Mouse (Mus musculus) heart, embryonic 11.5 days (tissue): ENCODE measurements around the gene Coro1a. TPM values are rescaled to one million over a fixed set of nuclear protein-coding genes. Genes with fewer than 3 reads are reported as not detected.
"Not testable (repeated sequence)": the region's sequence is repeated elsewhere in the genome, so short reads cannot be mapped to it uniquely, and the experiment has no call there.

ENCODE experiments used
- ATAC-seq: fragments of 200-750 bp; cut with Nextera tagmentation; replicated peaks from 2 replicates; pipeline ENCODE4 v1.8.0; 2017; ENCODE audit warnings: moderate library complexity; ENCODE audit not compliant: insufficient number of reproducible peaks, low FRiP score, low TSS enrichment
- H3K27ac ChIP-seq: fragments of 300-500 bp; sonication (generic); 2 replicates; pipeline ENCODE4 v1.5.1; 2014; ENCODE audit warnings: mild to moderate bottlenecking, low read depth, low read length
- H3K27me3 ChIP-seq: fragments of 300-500 bp; sonication (generic); 2 replicates; pipeline ENCODE4 v1.6.1; 2014; ENCODE audit warnings: mild to moderate bottlenecking, low read length, mixed read lengths; ENCODE audit not compliant: control insufficient read depth, insufficient read depth
- H3K36me3 ChIP-seq: fragments of 300-500 bp; sonication (generic); 2 replicates; pipeline ENCODE4 v1.6.1; 2014; ENCODE audit warnings: mild to moderate bottlenecking, low read length, moderate library complexity, mixed read lengths; ENCODE audit not compliant: control insufficient read depth, insufficient read depth
- H3K4me1 ChIP-seq: fragments of 300-500 bp; sonication (generic); 2 replicates; pipeline ENCODE4 v1.6.1; 2014; ENCODE audit warnings: low read length; ENCODE audit not compliant: control insufficient read depth, insufficient read depth
- H3K4me2 ChIP-seq: fragments of 300-500 bp; sonication (generic); 2 replicates; pipeline ENCODE4 v1.6.1; 2014; ENCODE audit warnings: mild to moderate bottlenecking, moderate library complexity
- H3K4me3 ChIP-seq: fragments of 300-500 bp; sonication (generic); 2 replicates; pipeline ENCODE4 v1.5.1; 2014; ENCODE audit warnings: low read depth, low read length
- H3K9ac ChIP-seq: fragments of 300-500 bp; sonication (generic); 2 replicates; pipeline ENCODE4 v1.6.1; 2014; ENCODE audit warnings: mild to moderate bottlenecking, low read depth, low read length, moderate library complexity
- H3K9me3 ChIP-seq: fragments of 300-500 bp; sonication (generic); replicated peaks from 2 replicates; pipeline ENCODE4 v1.6.1; 2016; ENCODE audit warnings: low read length; ENCODE audit not compliant: control insufficient read depth
- WGBS: fragments of 180-500 bp; shearing (Covaris S2); extraction: QIAGEN DNeasy Blood & Tissue Kit; methylation state at CpG from one replicate; pipeline ENCODE4 v1.1.7; 2014; ENCODE audit not compliant: insufficient replicate concordance; 5-methylcytosine and 5-hydroxymethylcytosine counted together
- polyA plus RNA-seq: library from polyadenylated mRNA; unstranded; fragments of >200 nt; fragmentation: Nextera tagmentation; extraction: Ambion mirVana; gene quantifications from 2 replicates; pipeline ENCODE4 v1.2.1, GENCODE M21; 2014

Coro1a gene
- polyA plus RNA-seq, 1 experiment from 2014 or later: 13.8 TPM

DNA sequence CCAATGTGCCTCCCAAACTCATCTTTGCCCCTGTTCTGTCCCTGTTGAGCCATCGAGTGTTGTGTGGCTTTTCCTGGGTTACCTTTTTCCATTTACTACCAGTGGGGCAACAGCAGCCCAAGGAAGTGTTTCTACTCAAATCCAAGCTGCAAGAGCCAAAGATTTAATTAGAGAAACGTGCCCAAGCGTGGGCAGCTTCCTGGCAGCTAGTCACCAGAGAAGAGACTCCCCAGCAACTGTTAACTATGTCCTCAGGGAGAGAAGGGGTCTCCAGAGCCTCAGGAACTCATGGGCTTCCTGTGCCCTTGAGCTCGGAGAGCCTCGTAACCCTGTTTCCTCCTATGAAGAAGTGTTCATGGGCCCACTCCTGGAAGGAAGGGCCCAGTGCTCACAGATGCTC, 33.4 kb upstream of the Coro1a start:
- Histone ChIP-seq H3K9me3 (no peaks in the 10 kb centered on the region), H3K4me2 (no peak overlapping the region), H3K9ac (no peak overlapping the region), H3K27ac (no peak overlapping the region), H3K4me3 (no peak overlapping the region), H3K4me1 (no peaks in the 10 kb centered on the region), H3K36me3 (no peaks in the 10 kb centered on the region), H3K27me3 (no peaks in the 10 kb centered on the region)
- ATAC-seq: no peak
- 77% methylated on average over 5 of the region's 5 CpGs for WGBS

DNA sequence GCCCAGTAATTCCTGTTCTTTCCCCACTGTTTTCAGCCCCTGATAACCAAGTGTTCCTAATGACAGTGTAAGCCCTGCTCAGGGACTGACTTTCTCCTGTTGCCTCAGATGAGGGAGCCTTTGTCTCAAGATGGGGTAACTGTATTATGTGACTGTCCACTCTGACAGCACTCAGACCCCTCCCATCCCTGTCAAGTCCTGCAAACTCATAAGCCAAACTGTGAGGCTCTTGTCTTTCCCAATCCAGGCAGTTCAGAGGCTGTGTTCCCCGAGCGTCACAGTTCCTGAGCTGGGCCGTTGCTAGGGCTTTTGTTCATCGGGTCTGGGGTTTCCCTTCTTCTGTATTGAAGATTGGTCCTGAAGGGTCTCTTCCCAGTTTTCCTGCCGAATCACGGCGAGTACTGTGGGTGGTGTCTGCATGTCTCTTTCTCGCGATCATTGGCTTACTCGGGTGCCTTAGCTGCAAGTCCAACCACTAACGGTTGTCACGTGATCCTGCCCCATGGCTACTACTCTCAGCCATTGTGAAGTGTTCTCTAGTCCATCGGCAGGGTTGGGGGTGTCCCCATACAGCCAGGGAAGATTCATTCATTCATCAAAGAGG, 32.6 kb upstream of the Coro1a start:
- Histone ChIP-seq H3K9me3 (no peaks in the 10 kb centered on the region), H3K36me3 (no peaks in the 10 kb centered on the region), H3K4me3 (no peak overlapping the region), H3K27me3 (no peaks in the 10 kb centered on the region), H3K27ac (no peak overlapping the region), H3K4me2 (no peak overlapping the region), H3K9ac (no peak overlapping the region), H3K4me1 (no peaks in the 10 kb centered on the region)
- no peak for ATAC-seq
- 79% methylated on average over 13 of the region's 13 CpGs for WGBS

DNA sequence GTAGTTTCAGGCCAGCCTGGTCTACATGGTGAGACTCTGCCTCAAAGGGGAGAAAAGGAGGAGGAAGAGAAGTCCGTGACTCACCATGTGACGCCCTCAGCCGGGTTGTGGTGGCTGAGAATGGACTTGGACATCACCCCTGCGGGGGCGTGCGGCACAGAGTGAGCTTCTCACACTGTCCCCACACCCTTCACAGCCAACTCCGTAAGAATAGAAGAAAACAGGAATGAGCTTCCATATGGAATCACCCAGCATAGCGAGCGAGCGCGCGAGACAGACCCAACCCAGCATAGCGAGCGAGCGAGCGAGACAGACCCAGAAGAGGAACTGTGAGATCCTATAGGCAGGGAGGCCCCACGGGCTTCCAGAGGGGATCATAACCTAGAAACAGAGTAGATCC, 32.0 kb upstream of the Coro1a start:
- Histone ChIP-seq H3K9ac (no peak overlapping the region), H3K27me3 (no peaks in the 10 kb centered on the region), H3K4me3 (no peak overlapping the region), H3K4me2 (no peak overlapping the region), H3K36me3 (no peaks in the 10 kb centered on the region), H3K27ac (no peak overlapping the region), H3K9me3 (no peaks in the 10 kb centered on the region), H3K4me1 (no peaks in the 10 kb centered on the region)
- WGBS: 78% methylated on average over 17 of the region's 17 CpGs
- 0 out of 2 replicates have a peak, but pooled peaks have one; percentile 39 for ATAC-seq

DNA sequence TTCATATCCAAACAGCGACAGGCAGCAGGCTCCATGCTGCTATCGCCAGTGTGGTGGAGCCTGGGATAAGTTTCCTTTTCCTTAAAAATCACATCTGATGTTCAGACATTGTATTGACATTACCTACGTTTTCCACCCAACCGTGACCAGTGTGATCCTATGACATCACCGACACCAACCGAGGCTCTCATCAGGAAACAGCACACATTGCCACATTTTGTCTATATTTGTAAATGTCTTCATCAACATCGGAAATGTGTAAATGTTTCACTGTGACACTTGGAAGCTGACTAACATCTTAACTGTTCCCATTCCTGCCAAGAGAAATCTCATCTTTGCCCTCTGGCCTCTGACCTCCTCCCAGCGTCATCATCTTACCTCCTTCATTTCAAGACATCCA, 28.5 kb upstream of the Coro1a start:
- no peak overlapping the region for H3K4me3 ChIP-seq
- H3K9ac ChIP-seq: no peak overlapping the region
- no peak overlapping the region for H3K4me2 ChIP-seq
- H3K27ac ChIP-seq: no peak overlapping the region
- no peaks in the 10 kb centered on the region for H3K36me3 ChIP-seq
- no peak for ATAC-seq
- H3K27me3 ChIP-seq: no peaks in the 10 kb centered on the region
- no peaks in the 10 kb centered on the region for H3K4me1 ChIP-seq
- WGBS: 71% methylated on average over 8 of the region's 8 CpGs
- no peaks in the 10 kb centered on the region for H3K9me3 ChIP-seq

DNA sequence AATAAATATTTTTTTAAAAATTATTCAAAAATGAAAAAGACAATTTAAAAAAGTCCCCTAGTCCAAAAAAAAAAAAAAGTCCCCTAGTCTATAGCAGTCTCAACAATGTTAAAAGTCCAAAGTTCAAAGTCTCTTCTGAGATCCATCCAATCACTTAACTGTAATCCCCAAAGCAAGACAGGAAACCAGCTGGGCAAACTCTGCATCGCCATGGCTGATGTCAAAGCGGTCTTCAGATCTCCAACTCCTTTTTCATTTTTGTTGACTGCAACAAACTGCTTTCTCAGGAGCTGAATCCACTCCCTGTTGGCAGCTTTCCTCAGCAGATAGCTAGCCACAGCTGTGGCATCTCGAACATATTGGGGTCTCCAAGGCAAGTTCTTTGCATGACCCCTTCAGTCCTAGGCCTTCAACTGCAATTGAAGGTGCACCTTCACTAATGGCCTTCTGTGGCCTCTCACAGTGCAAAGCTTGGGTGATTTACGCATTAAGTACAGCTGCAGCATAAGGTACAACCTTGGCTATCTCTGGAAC, 22.7 kb upstream of the Coro1a start:
- H3K27ac ChIP-seq: not testable (repeated sequence)

DNA sequence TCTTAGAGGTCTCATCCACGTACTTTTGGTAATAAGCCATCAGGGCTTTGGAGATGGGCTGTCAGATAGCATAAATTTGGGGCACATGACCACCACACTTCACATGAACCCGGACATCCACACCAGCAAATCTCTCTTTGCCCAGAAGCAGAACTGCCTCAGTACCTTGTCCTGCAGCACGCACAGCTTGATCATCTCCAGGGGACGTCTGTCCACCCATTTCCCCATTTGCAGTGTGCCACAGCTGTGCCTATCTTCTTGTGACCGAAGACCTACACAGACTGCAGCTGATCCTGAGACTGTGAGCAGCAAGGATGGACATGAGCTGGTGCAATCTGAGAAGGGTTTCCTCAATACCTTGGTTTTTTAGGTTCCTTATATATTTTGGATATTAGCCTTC, 18.1 kb upstream of the Coro1a start:
- 69% methylated on average over 5 of the region's 5 CpGs for WGBS
- H3K4me1 ChIP-seq: no peaks in the 10 kb centered on the region
- no peak overlapping the region for H3K9ac ChIP-seq
- no peak overlapping the region for H3K4me2 ChIP-seq
- no peaks in the 10 kb centered on the region for H3K36me3 ChIP-seq
- H3K27me3 ChIP-seq: no peaks in the 10 kb centered on the region
- ATAC-seq: no peak
- H3K27ac ChIP-seq: no peak overlapping the region
- no peaks in the 10 kb centered on the region for H3K9me3 ChIP-seq
- H3K4me3 ChIP-seq: no peak overlapping the region

More for the DNA sequence above, 22.7 kb upstream of the Coro1a start:
- not testable (repeated sequence) for H3K36me3 ChIP-seq, H3K9me3 ChIP-seq, H3K4me2 ChIP-seq, ATAC-seq, H3K4me1 ChIP-seq, H3K27me3 ChIP-seq, H3K9ac ChIP-seq, H3K4me3 ChIP-seq
- WGBS: 75% methylated on average over 4 of the region's 4 CpGs

DNA sequence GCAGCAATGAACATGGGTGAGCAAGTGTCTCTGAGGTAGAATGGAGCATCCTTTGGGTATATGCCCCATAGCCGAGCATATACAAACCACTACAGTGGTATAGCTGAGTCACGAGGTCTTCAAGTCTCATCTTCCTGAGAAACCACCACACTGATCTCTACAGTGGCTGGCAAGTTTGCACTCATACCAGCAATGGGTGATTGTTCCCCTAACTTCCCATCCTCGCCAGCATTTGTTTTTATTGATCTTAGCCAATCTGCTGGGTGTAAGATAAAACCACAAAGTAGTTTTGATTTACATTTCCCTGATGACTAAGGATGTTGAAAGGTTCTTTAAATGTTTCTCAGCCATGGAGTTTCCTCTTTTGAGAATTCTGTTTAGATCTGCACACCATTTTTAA, 17.5 kb upstream of the Coro1a start:
- Histone ChIP-seq H3K4me3 (no peak overlapping the region), H3K4me2 (no peak overlapping the region), H3K9me3 (no peaks in the 10 kb centered on the region), H3K27me3 (no peaks in the 10 kb centered on the region), H3K36me3 (no peaks in the 10 kb centered on the region), H3K4me1 (no peaks in the 10 kb centered on the region), H3K27ac (no peak overlapping the region), H3K9ac (no peak overlapping the region)
- no peak for ATAC-seq
- 59% methylated on average over 3 of the region's 3 CpGs for WGBS

DNA sequence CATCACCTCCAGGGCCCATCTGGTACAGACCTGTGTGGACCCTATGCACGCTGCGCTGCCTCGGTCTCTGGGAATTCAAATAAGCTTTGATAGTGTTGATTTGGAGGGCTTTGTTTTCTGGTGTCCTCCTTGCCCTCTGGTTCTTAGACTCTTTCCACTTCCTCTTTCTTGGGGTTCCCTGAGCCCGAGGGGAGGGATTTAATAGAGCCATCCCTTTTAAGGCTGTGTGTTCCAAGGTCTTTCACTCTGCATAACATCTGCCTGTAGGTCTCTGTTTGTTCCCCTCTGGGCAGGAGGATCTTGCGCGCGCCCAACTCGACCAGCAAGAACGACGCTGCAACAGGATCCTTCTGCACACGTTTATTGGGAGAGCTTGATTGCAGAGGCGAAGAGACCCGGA, 14.0 kb upstream of the Coro1a start:
- WGBS: 86% methylated on average over 13 of the region's 13 CpGs
- no peaks in the 10 kb centered on the region for H3K36me3 ChIP-seq
- H3K4me2 ChIP-seq: no peak overlapping the region
- no peak overlapping the region for H3K4me3 ChIP-seq
- no peaks in the 10 kb centered on the region for H3K4me1 ChIP-seq
- no peaks in the 10 kb centered on the region for H3K27me3 ChIP-seq
- no peak overlapping the region for H3K9ac ChIP-seq
- H3K9me3 ChIP-seq: no peaks in the 10 kb centered on the region
- H3K27ac ChIP-seq: no peak overlapping the region
- ATAC-seq: no peak

DNA sequence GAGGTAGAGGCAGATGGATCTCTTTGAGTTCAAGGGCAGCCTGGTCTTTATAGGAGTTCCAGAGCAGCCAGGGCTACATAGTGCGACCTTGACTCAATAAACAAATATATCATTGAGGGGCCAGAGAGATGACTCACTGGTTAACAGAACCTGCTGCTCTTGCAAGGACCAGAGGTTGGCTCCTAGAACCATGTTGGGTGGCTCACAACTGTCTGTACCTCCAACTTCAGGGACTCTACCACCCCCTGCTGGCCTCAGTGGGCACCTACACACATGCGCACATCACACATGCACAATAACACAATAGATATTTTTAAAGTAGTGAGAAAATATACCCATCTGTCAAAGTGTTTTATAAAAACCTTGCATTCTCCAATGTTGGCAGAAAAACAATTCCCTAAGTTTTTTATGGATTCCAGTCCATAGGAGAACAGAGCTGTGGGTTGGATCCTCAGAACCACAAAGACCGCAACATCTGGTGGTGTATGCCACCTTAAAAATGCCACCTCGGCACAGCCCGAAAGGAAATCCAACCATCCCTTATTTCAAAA, 11.3 kb upstream of the Coro1a start:
- Histone ChIP-seq H3K9me3 (no peaks in the 10 kb centered on the region), H3K4me1 (no peaks in the 10 kb centered on the region), H3K27ac (no peak overlapping the region), H3K27me3 (no peaks in the 10 kb centered on the region), H3K4me2 (no peak overlapping the region), H3K4me3 (no peak overlapping the region), H3K9ac (no peak overlapping the region), H3K36me3 (no peaks in the 10 kb centered on the region)
- WGBS: 91% methylated on average over 5 of the region's 5 CpGs
- no peak for ATAC-seq
